Mouse (Mus musculus) Patski (cell line): ENCODE measurements around the gene Armh1. TPM values are rescaled to one million over a fixed set of nuclear protein-coding genes. Genes with fewer than 3 reads are reported as not detected.

Experiments
- ATAC-seq: fragments of 100-300 bp; one replicate; pipeline ENCODE4 v1.8.0; 2021
- CTCF ChIA-PET: fragments of 350-600 bp; sonication (Branson Sonifier 250); formaldehyde crosslinking; loops from one replicate; lab custom pipeline; 2022; ENCODE audit warnings: inconsistent platforms; lab: Charles Lee
- POLR2A ChIA-PET: fragments of 350-600 bp; sonication (Branson Sonifier 250); formaldehyde crosslinking; loops from one replicate; lab custom pipeline; 2022; ENCODE audit warnings: antibody characterized with exemption, inconsistent platforms; lab: Charles Lee
- DNase-seq: peaks from one replicate; pipeline ENCODE4 v3.0.0-alpha.2; 2011; ENCODE audit warnings: low read depth, low spot score
- H3K27me3 ChIP-seq: fragments of 371-371 bp; one replicate; pipeline ENCODE4 v1.5.1; 2021
- CTCF ChIP-seq: fragments of 100-300 bp; IDR thresholded peaks from one replicate; pipeline ENCODE4 v1.5.1; 2021
- in situ Hi-C: fragments of 300-500 bp; cut with MboI; formaldehyde crosslinking; loops from 3 replicates; pipeline ENCODE4 v1.11.1; 2018; ENCODE audit warnings: low pct_unique_long_range_greater_than_20kb, mixed read lengths
- polyA plus RNA-seq: library from polyadenylated mRNA; unstranded; gene quantifications from one replicate; pipeline ENCODE4 v1.2.3, GENCODE M21; 2021

The Armh1 gene
- polyA plus RNA-seq, 1 experiment from 2014 or later = 0.05 TPM

GRCm38 (mm10) chr4:117281090-117281845, 29.3 kb upstream of the Armh1 start:
- ATAC-seq (no peak), DNase-seq (no peak)
- ChIA-PET CTCF (interaction anchor here (2.5 kb wide), 1 partner anchor 11 kb away, joined by 8 read pairs; no protein-coding TSS in a partner anchor), POLR2A (no interaction called here)
- H3K27me3 ChIP-seq = no peaks in the 10 kb centered on the region
- no peak for TF ChIP-seq CTCF
- in situ Hi-C loops = no loop called here

GRCm38 (mm10) chr4:117280397-117280930, 28.5 kb upstream of the Armh1 start:
- ATAC-seq = no peak
- H3K27me3 ChIP-seq = no peaks in the 10 kb centered on the region
- POLR2A ChIA-PET = no interaction called here
- no peak for DNase-seq
- no peak for TF ChIP-seq CTCF
- in situ Hi-C loops = no loop called here
- CTCF ChIA-PET = interaction anchor here (2.5 kb wide), 1 partner anchor 10 kb away, joined by 8 read pairs; no protein-coding TSS in a partner anchor

GRCm38 (mm10) chr4:117279253-117279642, 27.3 kb upstream of the Armh1 start:
- POLR2A ChIA-PET = interaction anchor here (0.7 kb wide), 1 partner anchor 8 kb away, joined by 6 read pairs; no protein-coding TSS in a partner anchor
- no peaks in the 10 kb centered on the region for H3K27me3 ChIP-seq
- ATAC-seq (no peak), DNase-seq (no peak)
- in situ Hi-C loops = loop anchor here (10.0 kb wide), 1 partner anchor 396 kb away; no protein-coding TSS in a partner anchor
- CTCF ChIA-PET = interaction anchor here (0.6 to 2.5 kb wide), 3 partner anchors 9 to 12 kb away, joined by 3 to 10 read pairs (median 8); no protein-coding TSS in a partner anchor
- no peak for TF ChIP-seq CTCF

GRCm38 (mm10) chr4:117278381-117279252, 26.7 kb upstream of the Armh1 start:
- in situ Hi-C loops = loop anchor here (10.0 kb wide), 1 partner anchor 396 kb away; no protein-coding TSS in a partner anchor

GRCm38 (mm10) chr4:117277687-117278086, 25.8 kb upstream of the Armh1 start:
- in situ Hi-C loops = loop anchor here (10.0 kb wide), 1 partner anchor 397 kb away; no protein-coding TSS in a partner anchor
- DNase-seq (no peak), ATAC-seq (no peak)
- ChIA-PET POLR2A (no interaction called here), CTCF (no interaction called here)
- TF ChIP-seq CTCF = no peak
- no peaks in the 10 kb centered on the region for H3K27me3 ChIP-seq

More at GRCm38 (mm10) chr4:117278381-117279252, 26.7 kb upstream of the Armh1 start:
- ChIA-PET CTCF (interaction anchor here (0.6 to 2.5 kb wide), 3 partner anchors 8 to 11 kb away, joined by 3 to 10 read pairs (median 8); no protein-coding TSS in a partner anchor), POLR2A (no interaction called here)
- TF ChIP-seq CTCF = no peak
- no peaks in the 10 kb centered on the region for H3K27me3 ChIP-seq
- peak; percentile 36 for ATAC-seq
- peak; percentile 68 for DNase-seq

- DNase-seq (no peak), ATAC-seq (no peak)
- H3K27me3 ChIP-seq = no peaks in the 10 kb centered on the region
- in situ Hi-C loops = loop anchor here (10.0 kb wide), 1 partner anchor 398 kb away; no protein-coding TSS in a partner anchor
- TF ChIP-seq CTCF = no peak
- POLR2A ChIA-PET = no interaction called here
- CTCF ChIA-PET = no interaction called here
Observed at GRCm38 (mm10) chr4:117277021-117277420, 25.1 kb upstream of the Armh1 start.

GRCm38 (mm10) chr4:117276281-117276711, 24.4 kb upstream of the Armh1 start:
- no peak for DNase-seq
- ChIA-PET POLR2A (no interaction called here), CTCF (no interaction called here)
- in situ Hi-C loops = loop anchor here (10.0 kb wide), 1 partner anchor 399 kb away; no protein-coding TSS in a partner anchor
- no peak for ATAC-seq
- H3K27me3 ChIP-seq = no peaks in the 10 kb centered on the region
- TF ChIP-seq CTCF = no peak

GRCm38 (mm10) chr4:117274720-117275119, 22.8 kb upstream of the Armh1 start:
- in situ Hi-C loops = loop anchor here (10.0 kb wide), 1 partner anchor 400 kb away; no protein-coding TSS in a partner anchor
- POLR2A ChIA-PET = no interaction called here
- CTCF ChIA-PET = interaction anchor here (1.4 to 2.3 kb wide), 2 partner anchors 11 to 12 kb away, joined by 3 to 5 read pairs; no protein-coding TSS in a partner anchor
- no peak for TF ChIP-seq CTCF
- no peaks in the 10 kb centered on the region for H3K27me3 ChIP-seq
- DNase-seq (no peak), ATAC-seq (no peak)

- ChIA-PET CTCF (interaction anchor here (2.3 kb wide), 1 partner anchor 10 kb away, joined by 5 read pairs; no protein-coding TSS in a partner anchor), POLR2A (no interaction called here)
- in situ Hi-C loops = loop anchor here (10.0 kb wide), 1 partner anchor 402 kb away; no protein-coding TSS in a partner anchor
- H3K27me3 ChIP-seq = no peaks in the 10 kb centered on the region
- no peak for DNase-seq
- no peak for ATAC-seq
- TF ChIP-seq CTCF = no peak
Observed at GRCm38 (mm10) chr4:117272459-117272858, 20.5 kb upstream of the Armh1 start.
